ENCODE assay signal across 17 mouse cellular contexts in genomic region chr11:85281219-85281878, GRCm38 (mm10).
"Had no signal": no experiment of that assay in that cellular context is flagged by ENCODE, and none has a peak within 500 bp of the region (broad histone marks: within the 10 kb centered on the region; RNA-seq: fewer than 3 reads in every experiment).

No protein-coding gene starts in this region.

- ATAC-seq: inflammation-experienced regulatory T-cells, adult 6 months had no signal

- H3K9ac ChIP-seq: kidney, embryonic 15.5 days; limb, embryonic 12.5 days; liver, embryonic 14.5 days; neural tube, embryonic 15.5 days had no signal

- H3K4me1 ChIP-seq: midbrain, embryonic 10.5 days; neural tube, embryonic 15.5 days had no signal

- H3K4me2 ChIP-seq: kidney, embryonic 15.5 days; limb, embryonic 12.5 days; neural tube, embryonic 15.5 days had no signal

- DNase-seq: kidney, adult 2 months; kidney, postnatal 25 days; liver; lung, adult 18-20 months; lung, postnatal 36 days; midbrain, embryonic 14.5 days; right cerebral cortex, adult 18-20 months; right cerebral cortex, postnatal 25 days; thymus, postnatal 4 days had no signal

- H3K27ac ChIP-seq: kidney, embryonic 15.5 days; layer of hippocampus, adult 2 months; limb, embryonic 12.5 days; liver, embryonic 14.5 days; midbrain, embryonic 10.5 days; neural tube, embryonic 15.5 days had no signal

- H3K36me3 ChIP-seq: kidney, embryonic 15.5 days; limb, embryonic 12.5 days; midbrain, embryonic 10.5 days; neural tube, embryonic 15.5 days had no signal

- H3K9me3 ChIP-seq: kidney, embryonic 15.5 days; limb, embryonic 12.5 days; midbrain, embryonic 10.5 days; neural tube, embryonic 15.5 days had no signal

- H3K27me3 ChIP-seq: kidney, embryonic 15.5 days; limb, embryonic 12.5 days; neural tube, embryonic 15.5 days had no signal

- H3K4me3 ChIP-seq: kidney, embryonic 15.5 days; layer of hippocampus, adult 2 months; limb, embryonic 12.5 days; midbrain, embryonic 10.5 days; myocyte; neural tube, embryonic 15.5 days had no signal
